Comparison of ENCODE assay signal across 9 mouse cellular contexts in genomic region chr11:52046446-52047165, GRCm38 (mm10). TPM values are rescaled to one million over a fixed set of nuclear protein-coding genes. Genes with fewer than 3 reads are reported as not detected.
A peak's percentile ranks its signal among the peaks of the same experiment; 100 is the strongest.
DNase-seq lines count a peak whose midpoint lies in the region; ATAC-seq and TF ChIP-seq lines count a peak whose summit lies in the region.
"Had no signal": no experiment of that assay in that cellular context is flagged by ENCODE, and none has a peak within 500 bp of the region (broad histone marks: within the 10 kb centered on the region; RNA-seq: fewer than 3 reads in every experiment).

No protein-coding gene starts in this region.

- H3K4me3 ChIP-seq in lung, postnatal 0 days (ENCODE audit: low read depth, low read length): no peak overlapping the region
- H3K4me3 ChIP-seq in lung, adult 2 months (replicated peaks; ENCODE audit: extremely low read depth, low read depth, low read length): no peak overlapping the region
- no peak overlapping the region for H3K4me3 ChIP-seq in myocyte
- H3K4me3 ChIP-seq in hindbrain, embryonic 14.5 days (replicated peaks; ENCODE audit: low read length): no peak overlapping the region
- H3K4me3 ChIP-seq: stomach, embryonic 15.5 days had no signal

- DNase-seq in lung, postnatal 0 days (ENCODE audit: low spot score): peak; percentile 11
- no peak for DNase-seq in lung, adult 2 months
- peak; percentile 54 for DNase-seq in MN1 (ENCODE audit: low spot score)
- no peak for DNase-seq in c-Kit-positive CD71-positive TER-119-positive erythroid progenitor cells, embryonic 14.5 days (ENCODE audit: low spot score)
- DNase-seq in cerebellum, adult 8-10 months: no peak
- DNase-seq in hindbrain, embryonic 14.5 days (ENCODE audit: low spot score): no peak

- H3K9ac ChIP-seq in lung, postnatal 0 days (replicated peaks; ENCODE audit: low read depth): no peak overlapping the region
- H3K9ac ChIP-seq in hindbrain, embryonic 14.5 days: no peak overlapping the region
- H3K9ac ChIP-seq: stomach, embryonic 15.5 days had no signal

- 45% methylated on average over 4 of the region's 4 CpGs for WGBS in lung, postnatal 0 days
- 37% methylated on average over 4 of the region's 4 CpGs for WGBS in lung, adult 2 months
- WGBS in hindbrain, embryonic 14.5 days: 59% methylated on average over 4 of the region's 4 CpGs

- no peak overlapping the region for H3K4me2 ChIP-seq in lung, postnatal 0 days (replicated peaks; ENCODE audit: low read depth, low read length)
- H3K4me2 ChIP-seq in myocyte (ENCODE audit: low read depth): peak overlapping the region; percentile 70
- H3K4me2 ChIP-seq in hindbrain, embryonic 14.5 days (replicated peaks): no peak overlapping the region
- H3K4me2 ChIP-seq: stomach, embryonic 15.5 days had no signal

- H3K27me3 ChIP-seq in lung, postnatal 0 days (replicated peaks; ENCODE audit: insufficient read depth, low read length): no peaks in the 10 kb centered on the region
- H3K27me3 ChIP-seq in myocyte (ENCODE audit: control insufficient read depth, insufficient read depth, insufficient read length): no peaks in the 10 kb centered on the region
- H3K27me3 ChIP-seq in hindbrain, embryonic 14.5 days (ENCODE audit: control insufficient read depth, insufficient read depth, low read length): no peaks in the 10 kb centered on the region
- H3K27me3 ChIP-seq: stomach, embryonic 15.5 days had no signal

- H3K79me2 ChIP-seq in myocyte (ENCODE audit: control insufficient read depth, insufficient read depth): no peaks in the 10 kb centered on the region

- H3K27ac ChIP-seq in lung, postnatal 0 days (ENCODE audit: low read length): no peak overlapping the region
- H3K27ac ChIP-seq in hindbrain, embryonic 14.5 days: no peak overlapping the region
- H3K27ac ChIP-seq: stomach, embryonic 15.5 days had no signal

- TF ChIP-seq EP300 in lung, postnatal 0 days (IDR thresholded peaks at IDR 0.05): no peak

- no peaks in the 10 kb centered on the region for H3K4me1 ChIP-seq in lung, postnatal 0 days (ENCODE audit: insufficient read depth, low read depth, low read length)
- no peaks in the 10 kb centered on the region; the same call in none of the 2 replicates for H3K4me1 ChIP-seq in lung, adult 2 months (ENCODE audit: control insufficient read depth, insufficient read depth, low read length)
- H3K4me1 ChIP-seq in hindbrain, embryonic 14.5 days (replicated peaks; ENCODE audit: control insufficient read depth, insufficient read depth, low read length): no peaks in the 10 kb centered on the region
- H3K4me1 ChIP-seq: stomach, embryonic 15.5 days had no signal

- H3K36me3 ChIP-seq in lung, postnatal 0 days (ENCODE audit: insufficient read depth, low read length): no peaks in the 10 kb centered on the region
- no peaks in the 10 kb centered on the region for H3K36me3 ChIP-seq in myocyte (ENCODE audit: control insufficient read depth, insufficient read depth)
- H3K36me3 ChIP-seq in hindbrain, embryonic 14.5 days (replicated peaks; ENCODE audit: control insufficient read depth, insufficient read depth): 0 out of 2 replicates have a peak, but pooled peaks cover 3% of the 10 kb centered on the region
- H3K36me3 ChIP-seq: stomach, embryonic 15.5 days had no signal

- no peaks in the 10 kb centered on the region for H3K9me3 ChIP-seq in lung, postnatal 0 days (ENCODE audit: low read length)
- H3K9me3 ChIP-seq in hindbrain, embryonic 14.5 days (ENCODE audit: control insufficient read depth, low read length): no peaks in the 10 kb centered on the region
- H3K9me3 ChIP-seq: stomach, embryonic 15.5 days had no signal

- no peak for ATAC-seq in lung, postnatal 0 days
- peak; percentile 77 for ATAC-seq in granulocyte monocyte progenitor cell, adult 5-6 weeks (replicated peaks; ENCODE audit: poor library complexity, severe bottlenecking)
- ATAC-seq in hindbrain, embryonic 14.5 days (ENCODE audit: low FRiP score): no peak

- TF ChIP-seq POLR2A in lung, adult 2 months (IDR thresholded peaks at IDR 0.05; ENCODE audit: borderline replicate concordance, extremely low read depth, low read depth, low read length): no peak
- TF ChIP-seq POLR2A in myocyte (IDR thresholded peaks at IDR 0.05; ENCODE audit: insufficient read length, low read depth): no peak

- TF ChIP-seq CTCF in lung, postnatal 0 days (IDR thresholded peaks at IDR 0.05): no peak
- TF ChIP-seq CTCF in lung, adult 2 months (IDR thresholded peaks at IDR 0.05; ENCODE audit: insufficient read depth, low read length): no peak

- H3ac ChIP-seq in myocyte (ENCODE audit: control insufficient read depth, insufficient read length): no peak overlapping the region

TF ChIP-seq in myocyte, 11 proteins besides CTCF, POLR2A, EP300 and RAD21:
- TF ChIP-seq TCF12 (IDR thresholded peaks at IDR 0.05; ENCODE audit: insufficient read depth, poor library complexity, severe bottlenecking): no peak
- TF ChIP-seq REST (IDR thresholded peaks at IDR 0.05; ENCODE audit: insufficient read depth, insufficient read length): no peak
TF ChIP-seq in myocyte: peak in this region for 0.

RNA-seq across cellular contexts. Expression of gene Cdkl3, which starts 42.6 kb away (rescaled TPM):
- polyA plus RNA-seq in lung, postnatal 0 days (2015; fragmentation: Nextera tagmentation; extraction: Ambion mirVana): 6.1 and 6.4 TPM in 2 replicates
- polyA plus RNA-seq in lung, adult 2 months (2012; rRNA removed): 1.4 and 2.4 TPM in 2 replicates
- total RNA-seq in granulocyte monocyte progenitor cell, adult 5-6 weeks (2014; fragmentation: Nextera tagmentation): 2.5 and 5.2 TPM in 2 replicates
- total RNA-seq in granulocyte monocyte progenitor cell, adult 5-6 weeks (2017): 3.5 and 8.1 TPM in 2 replicates
- polyA plus RNA-seq in myocyte (2012; fragmentation: generic; extraction: Trizol): 2.2 TPM
- polyA plus RNA-seq in hindbrain, embryonic 14.5 days (2014; fragmentation: Nextera tagmentation; extraction: Ambion mirVana): 25.9 and 27.0 TPM in 2 replicates

RNA-seq across cellular contexts. Expression of gene Ube2b, which starts 46.0 kb away (rescaled TPM):
- polyA plus RNA-seq in lung, postnatal 0 days (2015; fragmentation: Nextera tagmentation; extraction: Ambion mirVana): 276 and 280 TPM in 2 replicates
- 39.2 and 48.8 TPM in 2 replicates for polyA plus RNA-seq in lung, adult 2 months (2012; rRNA removed)
- total RNA-seq in granulocyte monocyte progenitor cell, adult 5-6 weeks (2014; fragmentation: Nextera tagmentation): 72.9 and 101 TPM in 2 replicates
- 74.2 and 93.1 TPM in 2 replicates for total RNA-seq in granulocyte monocyte progenitor cell, adult 5-6 weeks (2017)
- 67.0 TPM for polyA plus RNA-seq in myocyte (2012; fragmentation: generic; extraction: Trizol)
- 150 and 157 TPM in 2 replicates for polyA plus RNA-seq in hindbrain, embryonic 14.5 days (2014; fragmentation: Nextera tagmentation; extraction: Ambion mirVana)

RNA-seq across cellular contexts. Expression of gene Ppp2ca, which starts 51.9 kb away (rescaled TPM):
- polyA plus RNA-seq in lung, postnatal 0 days (2015; fragmentation: Nextera tagmentation; extraction: Ambion mirVana): 42.1 and 44.8 TPM in 2 replicates
- polyA plus RNA-seq in lung, adult 2 months (2012; rRNA removed): 18.3 and 32.4 TPM in 2 replicates
- total RNA-seq in granulocyte monocyte progenitor cell, adult 5-6 weeks (2014; fragmentation: Nextera tagmentation): 61.4 and 63.9 TPM in 2 replicates
- 96.3 and 105 TPM in 2 replicates for total RNA-seq in granulocyte monocyte progenitor cell, adult 5-6 weeks (2017)
- polyA plus RNA-seq in myocyte (2012; fragmentation: generic; extraction: Trizol): 56.4 TPM
- polyA plus RNA-seq in hindbrain, embryonic 14.5 days (2014; fragmentation: Nextera tagmentation; extraction: Ambion mirVana): 165 and 180 TPM in 2 replicates

Comparison
In these comparisons a context has a peak if more than half of its experiments do, and no peak if none do; other contexts are left out.
1. DNase-seq: peak in lung, postnatal 0 days (single experiment) and MN1 (single experiment); none in lung, adult 2 months (single experiment), c-Kit-positive CD71-positive TER-119-positive erythroid progenitor cells, embryonic 14.5 days (single experiment), cerebellum, adult 8-10 months (single experiment) and hindbrain, embryonic 14.5 days (single experiment).